Mouse (Mus musculus) monocyte, adult 2 months (primary cell): ENCODE data around the gene Spop.

Source experiments
- DNase-seq, 2 experiments: peaks; one replicate each; pipeline ENCODE4 v3.0.0; 2022; ENCODE audit warnings: low spot score in 2 of 2, low read depth in 1 of 2

The Spop gene

DNA sequence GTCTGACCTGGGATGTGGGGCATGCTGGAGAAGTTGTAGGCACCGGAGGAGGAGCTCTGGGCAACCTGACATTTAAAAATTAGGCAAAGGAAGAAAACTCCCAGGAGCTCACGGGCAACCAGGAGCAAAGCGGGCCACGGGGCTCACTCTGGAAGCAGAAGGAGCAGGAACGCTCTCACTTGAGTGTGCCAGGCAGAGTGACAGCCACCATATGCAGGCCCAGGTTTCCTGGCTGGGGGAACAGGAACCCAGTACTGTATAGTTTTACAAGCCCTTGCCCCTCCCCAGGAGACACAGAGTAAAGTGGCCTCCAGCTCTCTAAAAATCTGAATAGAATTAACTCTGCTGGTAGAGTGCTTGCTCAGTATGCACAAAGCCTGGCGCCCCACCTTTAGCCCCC lies 103.3 kb downstream of the Spop start:
- no peak for DNase-seq

DNA sequence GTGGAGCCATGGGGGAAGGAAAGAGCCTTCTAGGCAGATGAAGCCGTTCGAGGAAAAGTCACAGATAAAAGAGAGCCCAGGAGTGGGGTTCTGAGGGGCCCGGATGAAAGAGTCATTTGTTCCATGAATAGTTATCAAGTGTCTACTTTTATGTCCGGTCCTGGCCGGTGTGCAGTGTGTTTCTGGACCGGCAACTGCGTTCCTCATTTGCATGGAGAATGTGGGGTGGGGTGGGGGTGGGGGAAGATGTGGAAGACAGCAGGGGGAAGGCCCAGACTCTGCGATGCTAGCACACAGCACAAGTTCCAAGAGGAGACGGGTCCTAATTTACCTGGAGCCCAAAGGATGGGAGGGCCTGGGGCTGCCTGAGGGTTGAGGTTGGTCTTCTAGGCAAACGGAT lies 105.4 kb downstream of the Spop start:
- DNase-seq, result no peak

DNA sequence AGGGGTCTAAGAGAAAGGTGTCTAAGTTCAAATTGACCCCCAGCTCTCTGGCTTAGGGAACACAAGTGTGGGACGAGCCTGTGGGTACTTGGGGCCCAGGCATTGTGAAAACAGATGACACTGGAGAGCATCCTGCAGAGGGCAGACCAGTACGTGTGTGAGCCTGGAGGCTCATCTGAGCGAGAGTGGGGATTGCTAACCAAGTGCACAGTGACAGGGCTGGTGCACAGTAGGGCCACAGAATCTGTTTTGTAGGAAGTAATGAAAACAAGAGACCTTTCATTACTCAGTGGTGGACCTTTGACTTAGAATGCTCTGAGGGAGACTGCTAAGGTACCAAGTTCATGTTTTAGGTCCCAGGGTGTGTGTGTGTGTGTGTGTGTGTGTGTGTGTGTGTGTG lies 106.1 kb downstream of the Spop start:
- DNase-seq, result no peak

DNA sequence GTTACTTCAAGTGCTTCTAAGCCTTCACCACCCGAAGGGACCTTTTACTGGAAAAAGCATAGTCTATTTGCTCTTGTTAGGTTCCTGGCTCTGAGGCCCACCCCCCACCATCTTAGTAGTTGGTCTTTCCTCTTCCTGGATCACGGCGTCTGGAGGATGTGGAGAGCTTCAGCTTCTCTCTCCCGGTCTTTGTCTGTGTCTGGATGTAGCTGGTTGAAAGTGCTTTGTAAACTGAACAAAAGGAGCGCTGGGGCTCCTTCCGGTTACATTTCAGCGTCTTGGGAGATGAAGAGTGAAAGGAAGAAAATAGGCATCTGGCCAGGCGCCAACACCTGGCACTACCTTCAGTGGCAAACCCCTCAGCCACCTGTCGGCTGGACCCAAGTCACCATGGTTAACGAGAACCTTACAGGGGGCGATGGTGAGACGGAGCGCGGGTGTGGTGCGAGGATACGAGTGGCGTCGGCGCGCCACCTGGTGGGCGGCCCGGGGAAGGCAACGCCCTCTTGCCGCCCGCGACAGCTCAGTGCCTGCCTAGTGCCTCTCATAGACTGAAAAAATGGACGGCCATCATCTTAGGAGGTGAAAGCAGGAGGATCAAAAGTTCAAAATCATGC lies 106.7 kb downstream of the Spop start:
- peak; percentile 45 to 75 for DNase-seq

DNA sequence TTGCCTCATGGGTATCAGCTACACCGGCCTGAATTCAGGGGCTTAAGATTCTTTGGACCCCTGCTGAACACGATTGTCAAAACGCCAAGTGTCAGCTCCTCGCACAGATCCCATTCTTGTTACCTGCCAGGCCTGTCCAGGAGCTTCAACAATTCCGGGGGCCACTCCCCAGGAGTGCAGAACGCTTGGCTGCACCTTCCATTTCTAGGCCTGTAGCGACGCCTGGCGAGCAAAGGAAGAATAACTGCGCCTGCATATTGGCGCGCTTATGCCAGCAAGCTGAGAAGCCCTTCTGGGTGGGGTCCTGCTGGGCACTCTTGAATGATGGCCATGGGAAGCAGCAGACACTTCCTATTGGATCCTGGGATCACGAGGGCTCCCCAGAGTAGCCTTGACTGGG lies 107.7 kb downstream of the Spop start:
- DNase-seq, result peak; percentile 29 to 60

DNA sequence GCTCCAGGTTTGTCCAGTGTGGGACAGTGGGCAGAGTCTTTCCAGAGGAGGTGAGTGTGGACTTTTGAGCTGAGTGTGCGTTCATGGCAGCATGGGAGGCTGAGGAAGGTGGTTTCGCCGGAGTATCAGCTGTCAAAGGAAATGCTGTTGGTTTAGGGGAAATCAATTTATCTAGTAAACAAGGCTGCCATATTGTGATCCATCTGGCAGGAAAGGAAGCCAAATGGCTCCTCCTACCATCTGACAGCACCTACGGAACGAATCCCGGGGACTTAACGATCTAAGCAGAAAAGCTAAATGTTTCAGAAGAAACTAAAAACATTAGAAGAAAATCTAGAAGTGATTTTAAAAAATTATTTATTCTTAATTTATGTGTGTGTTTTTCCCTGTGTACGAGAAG lies 113.4 kb downstream of the Spop start:
- DNase-seq, result no peak

DNA sequence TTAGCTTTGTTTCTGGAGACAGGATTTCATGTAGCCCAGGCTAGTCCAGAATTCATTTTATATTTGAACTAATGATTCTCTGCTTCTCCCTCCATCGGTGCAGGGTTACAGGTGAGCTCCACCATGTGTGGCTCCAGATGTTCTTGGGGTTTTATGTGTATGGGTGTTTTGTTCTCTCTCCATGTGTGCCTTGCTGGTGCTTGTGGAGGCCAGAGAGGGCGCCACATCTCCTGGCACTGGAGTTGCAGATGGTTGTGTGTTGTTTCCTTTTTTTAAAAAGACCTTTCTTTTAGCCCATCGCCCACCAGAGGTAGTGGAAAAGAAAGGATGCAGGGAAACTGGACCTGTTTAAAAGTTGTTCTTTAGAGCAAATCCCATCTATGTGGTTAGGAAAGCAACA lies 114.4 kb downstream of the Spop start:
- no peak for DNase-seq

DNA sequence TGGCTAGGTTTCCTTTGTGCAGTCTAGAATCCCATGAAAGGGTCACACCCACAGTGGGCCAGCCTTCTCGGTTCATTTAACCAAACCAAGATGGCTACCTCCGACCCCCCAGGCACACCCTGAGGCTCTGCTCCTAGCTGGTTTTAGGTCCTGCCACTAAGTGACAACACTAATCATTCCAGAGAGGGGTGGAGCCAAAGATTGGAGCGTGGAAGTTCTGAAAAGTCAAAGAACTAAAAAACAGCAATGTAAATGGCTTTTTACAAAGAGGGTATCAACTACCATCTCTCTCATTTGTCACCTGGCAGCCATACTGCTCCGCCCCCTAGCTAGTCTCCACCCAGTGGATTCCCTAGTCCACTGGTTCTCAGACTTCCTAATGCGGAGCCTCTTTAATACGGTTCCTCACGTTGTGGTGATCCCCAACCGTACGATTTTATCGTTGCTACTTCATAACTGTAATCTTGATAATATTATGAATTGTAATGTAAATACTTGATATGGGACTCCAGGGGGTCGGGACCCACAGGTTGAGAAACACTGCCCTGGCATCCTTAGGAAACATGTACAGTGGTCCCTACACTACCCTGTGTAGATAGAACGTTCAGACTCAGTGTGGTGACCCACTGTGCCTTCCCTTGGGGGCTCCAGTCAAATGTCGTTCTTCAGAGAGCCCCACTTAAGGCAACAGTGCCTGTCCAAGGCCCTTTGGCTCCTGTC lies 118.6 kb downstream of the Spop start:
- no peak for DNase-seq

DNA sequence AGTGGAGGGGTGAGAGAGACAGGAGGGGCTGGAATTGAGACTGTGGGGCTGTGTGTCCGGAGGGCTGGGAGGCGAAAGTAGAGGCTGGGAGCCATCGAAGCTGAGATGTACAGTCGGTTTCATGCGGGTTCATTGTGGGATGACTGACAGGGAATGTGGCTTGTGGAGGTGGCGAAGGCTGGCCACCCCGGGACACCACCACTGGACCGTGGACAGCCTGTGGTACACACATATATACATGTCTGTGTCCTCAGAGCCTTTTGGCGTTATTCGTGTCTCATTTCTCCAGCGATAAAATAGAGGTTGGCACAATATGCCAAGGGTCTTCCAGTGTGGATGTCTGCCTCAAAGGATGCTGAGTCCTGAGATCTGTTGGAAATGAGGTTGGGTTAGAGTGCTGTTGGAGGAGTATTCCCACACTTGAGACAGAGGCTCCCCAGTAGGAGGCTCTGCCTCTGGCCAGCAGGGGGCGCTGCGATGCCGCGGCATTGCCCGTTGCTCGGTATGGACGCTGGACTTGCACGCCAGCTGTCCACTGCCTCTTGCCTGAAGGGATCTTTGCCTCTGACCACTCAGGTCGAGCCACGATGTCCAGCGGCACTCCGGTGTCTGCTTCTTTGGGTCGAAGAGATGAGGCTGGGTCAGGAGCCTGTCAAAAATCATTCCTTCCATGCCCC lies 119.7 kb downstream of the Spop start:
- DNase-seq, result peak; percentile 37 to 70

DNA sequence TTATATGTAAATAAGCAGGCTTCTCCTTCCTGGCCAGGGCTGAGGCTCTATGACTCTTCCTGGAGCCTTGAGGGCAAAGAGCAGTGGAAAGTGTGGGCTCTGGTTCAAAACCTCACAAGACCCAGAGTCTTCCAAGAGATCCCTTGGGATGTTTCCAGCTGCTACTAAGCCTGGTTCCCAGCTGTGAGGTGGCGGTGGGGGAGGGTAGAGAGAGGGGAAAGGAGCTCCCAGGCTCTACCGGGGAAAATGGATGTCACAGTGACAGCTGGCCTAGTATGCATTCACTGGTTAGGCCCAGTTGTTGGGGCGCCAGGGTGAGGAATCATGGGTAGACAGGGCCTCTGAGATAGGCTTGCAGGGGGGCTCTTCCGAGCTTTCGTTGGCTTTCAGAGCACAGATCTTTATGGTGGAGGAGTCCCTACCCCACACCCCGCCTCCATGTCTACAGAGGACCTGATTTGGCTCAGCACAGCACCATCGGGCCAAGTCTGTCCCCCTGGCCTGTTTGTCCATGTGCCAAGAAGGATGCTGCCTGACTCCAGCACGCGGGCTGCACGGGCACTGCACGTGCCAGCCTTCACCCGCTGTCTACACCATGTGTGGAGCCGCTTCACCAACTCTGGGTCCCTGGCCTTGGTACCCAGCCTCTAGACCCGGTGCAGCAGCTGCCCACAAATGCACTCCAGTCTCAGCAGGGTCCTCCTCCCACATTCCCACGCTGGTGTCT lies 124.7 kb downstream of the Spop start:
- DNase-seq, result no peak

DNA sequence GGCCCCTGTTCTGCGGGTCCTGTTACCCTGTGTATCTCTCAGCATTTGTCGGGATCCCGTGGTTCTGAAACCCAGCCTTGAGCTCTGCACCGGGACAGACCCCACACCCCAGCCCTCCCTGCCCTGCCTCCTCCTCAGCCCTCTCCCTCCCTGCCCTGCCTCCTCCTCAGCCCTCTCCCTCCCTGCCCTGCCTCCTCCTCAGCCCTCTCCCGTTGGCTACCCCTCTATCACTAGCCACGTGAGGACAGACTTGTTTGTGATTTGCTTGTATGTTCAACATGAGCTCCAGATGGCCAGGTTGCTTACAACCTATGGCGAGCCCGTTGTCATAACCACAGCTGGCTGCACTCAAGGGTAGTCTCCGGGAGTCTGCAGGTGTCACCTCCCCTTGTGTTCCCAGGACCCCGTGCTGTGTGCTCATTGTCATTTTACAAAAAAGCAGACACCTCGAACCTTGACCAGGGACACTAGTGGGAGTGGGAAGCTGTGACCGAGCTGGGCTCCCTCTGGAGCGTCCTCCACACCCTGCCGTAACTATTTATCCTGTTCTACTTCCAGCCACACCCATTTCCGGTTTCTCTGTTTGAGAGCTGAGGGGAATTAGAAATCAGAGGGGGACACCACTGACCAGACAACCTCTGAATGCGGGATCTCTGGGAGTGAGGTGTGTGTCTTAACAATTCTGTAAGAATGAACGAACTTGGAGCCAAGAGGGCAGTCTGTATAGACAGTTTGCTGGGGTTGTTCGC lies 126.9 kb downstream of the Spop start:
- no peak for DNase-seq
